Mouse (Mus musculus): ENCODE data around the gene Fryl. TPM values are rescaled to one million over a fixed set of nuclear protein-coding genes. Genes with fewer than 3 reads are reported as not detected.

The Fryl gene
- 10 to 100 TPM; 58.6 to 81.9 (median 72.1) TPM for total RNA-seq (2022)

GRCm38 (mm10) chr5:73256352-73257065, at the start of gene Fryl:
Gene Fryl, minus strand, starts transcription at chr5:73256619.
- DNase-seq (ENCODE audit: low spot score in 2 of 2), result peak; percentile 72 to 97

GRCm38 (mm10) chr5:73304507-73304906, 48.1 kb upstream of the Fryl start:
- DNase-seq (ENCODE audit: low spot score in 2 of 2), result no peak

GRCm38 (mm10) chr5:73301601-73302307, 45.3 kb upstream of the Fryl start:
- no peak for DNase-seq (ENCODE audit: low spot score in 2 of 2)

- no peak for DNase-seq (ENCODE audit: low spot score in 2 of 2)
Measured at GRCm38 (mm10) chr5:73295916-73296315, 39.5 kb upstream of the Fryl start.

- no peak for DNase-seq (ENCODE audit: low spot score in 2 of 2)
Measured at GRCm38 (mm10) chr5:73295016-73295415, 38.6 kb upstream of the Fryl start.

GRCm38 (mm10) chr5:73293458-73293827, 37.0 kb upstream of the Fryl start:
- DNase-seq (ENCODE audit: low spot score in 2 of 2), result no peak

GRCm38 (mm10) chr5:73292502-73293457, 36.4 kb upstream of the Fryl start, which contains the start of gene Ociad1:
Gene Ociad1, plus strand, starts transcription at chr5:73292784.
- DNase-seq (ENCODE audit: low spot score in 2 of 2), result peak; percentile 78 to 96

- DNase-seq (ENCODE audit: low spot score in 2 of 2), result no peak
Measured at GRCm38 (mm10) chr5:73289900-73290299, 33.5 kb upstream of the Fryl start.

GRCm38 (mm10) chr5:73286603-73287002, 30.2 kb upstream of the Fryl start:
- no peak for DNase-seq (ENCODE audit: low spot score in 2 of 2)

GRCm38 (mm10) chr5:73285470-73285978, 29.1 kb upstream of the Fryl start:
- DNase-seq (ENCODE audit: low spot score in 2 of 2), result no peak

- no peak for DNase-seq (ENCODE audit: low spot score in 2 of 2)
Measured at GRCm38 (mm10) chr5:73284046-73284445, 27.6 kb upstream of the Fryl start.

GRCm38 (mm10) chr5:73280567-73280850, 24.1 kb upstream of the Fryl start:
- no peak for DNase-seq (ENCODE audit: low spot score in 2 of 2)

GRCm38 (mm10) chr5:73279732-73280566, 23.5 kb upstream of the Fryl start:
- DNase-seq (ENCODE audit: low spot score in 2 of 2), result no peak

GRCm38 (mm10) chr5:73279190-73279589, 22.8 kb upstream of the Fryl start:
- DNase-seq (ENCODE audit: low spot score in 2 of 2), result no peak

- DNase-seq (ENCODE audit: low spot score in 2 of 2), result no peak
Measured at GRCm38 (mm10) chr5:73274941-73275340, 18.5 kb upstream of the Fryl start.

GRCm38 (mm10) chr5:73273171-73273570, 16.8 kb upstream of the Fryl start:
- no peak for DNase-seq (ENCODE audit: low spot score in 2 of 2)

- DNase-seq (ENCODE audit: low spot score in 2 of 2), result no peak
Measured at GRCm38 (mm10) chr5:73270612-73271011, 14.2 kb upstream of the Fryl start.

- no peak for DNase-seq (ENCODE audit: low spot score in 2 of 2)
Measured at GRCm38 (mm10) chr5:73268636-73269213, 12.3 kb upstream of the Fryl start.

- DNase-seq (ENCODE audit: low spot score in 2 of 2), result no peak
Measured at GRCm38 (mm10) chr5:73265460-73265859, 9.0 kb upstream of the Fryl start.

GRCm38 (mm10) chr5:73264122-73264521, 7.7 kb upstream of the Fryl start:
- DNase-seq (ENCODE audit: low spot score in 2 of 2), result no peak

Data from left cerebral cortex, adult 8-10 months (tissue).